Mouse (Mus musculus) G1E-ER4 (cell line): ENCODE data around the gene Mrps6. TPM values are rescaled to one million over a fixed set of nuclear protein-coding genes. Genes with fewer than 3 reads are reported as not detected.

Experiments used
- GATA1 ChIP-seq: IDR thresholded peaks from one replicate; pipeline ENCODE4 v1.8.0; 2012; ENCODE audit warnings: low read length, inconsistent platforms
- polyA plus RNA-seq: library from polyadenylated mRNA; stranded (reverse); fragments of >175 nt; gene quantifications from 2 replicates; pipeline ENCODE4 v1.2.3, GENCODE M21; 2012

The Mrps6 gene
- polyA plus RNA-seq, 1 experiment = 26.1 TPM

DNA sequence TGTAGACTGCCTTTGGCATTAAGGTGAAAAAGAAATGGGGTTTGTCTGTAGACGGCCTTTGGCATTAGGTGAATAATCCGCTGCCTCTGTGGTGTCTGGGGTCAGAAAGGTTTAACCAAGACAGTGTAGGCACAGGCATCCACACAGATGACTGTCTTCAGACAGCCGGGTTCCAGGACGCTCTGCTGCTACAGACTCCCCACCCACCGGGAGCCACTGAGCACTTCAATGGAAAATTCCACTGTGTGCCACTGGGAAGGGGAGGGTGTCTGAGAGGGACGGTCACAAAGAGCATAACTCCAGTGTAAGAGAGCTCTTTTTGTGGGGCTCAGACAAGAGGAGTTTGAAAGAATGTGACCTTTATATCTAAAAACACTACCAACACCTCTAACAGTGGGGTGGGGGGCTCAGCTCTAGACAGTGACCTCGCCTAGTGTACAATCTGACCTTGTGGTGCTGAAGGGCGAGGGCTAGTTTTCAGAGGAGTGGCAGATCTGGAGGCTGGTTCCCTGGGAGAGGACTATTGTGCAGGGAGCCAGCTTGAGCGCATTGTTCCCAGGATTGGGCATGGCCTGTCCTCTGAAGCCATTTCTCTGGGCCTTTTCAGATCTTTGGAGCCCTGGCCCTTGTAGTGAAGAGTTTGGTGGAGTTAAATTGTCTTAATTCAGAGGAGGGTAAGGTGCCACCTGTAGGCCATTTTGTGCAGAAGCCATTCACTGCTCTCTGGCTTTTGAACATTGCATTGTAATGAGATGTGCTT lies 45.7 kb downstream of the Mrps6 start:
- TF ChIP-seq GATA1 = no peak

DNA sequence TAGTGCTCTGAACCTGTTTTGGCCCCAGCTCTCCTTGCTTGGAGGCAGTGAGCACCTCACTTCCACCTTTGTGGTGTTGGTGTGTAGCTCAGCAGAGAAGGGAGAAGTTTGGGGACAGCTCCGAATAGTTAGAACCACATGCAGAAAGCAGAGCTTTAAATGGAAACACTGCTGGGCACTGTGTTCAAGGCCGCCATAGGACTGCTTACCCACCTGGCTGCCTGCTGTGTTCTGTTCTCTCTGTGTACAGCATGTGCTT lies 46.2 kb downstream of the Mrps6 start:
- TF ChIP-seq GATA1 = no peak

DNA sequence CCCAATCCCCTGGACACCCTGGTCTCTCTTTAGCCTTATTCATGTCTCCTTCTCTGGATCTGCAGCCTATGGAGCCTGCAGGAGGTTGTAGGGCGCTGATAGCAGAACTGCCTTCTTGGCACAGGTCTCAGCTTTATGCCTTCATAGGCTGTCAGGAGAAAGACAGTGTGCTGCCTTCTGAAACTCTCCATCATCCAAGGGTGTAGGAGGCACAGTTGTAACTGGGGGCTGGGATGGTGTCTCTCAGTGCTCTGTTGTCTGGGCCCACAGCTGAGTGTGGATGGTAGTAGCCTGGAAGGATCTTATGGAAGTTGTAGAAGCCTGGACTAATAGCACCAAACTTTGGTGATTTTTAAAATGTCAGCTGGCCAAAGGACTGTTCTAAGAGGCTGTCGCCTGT lies 46.9 kb downstream of the Mrps6 start:
- no peak for TF ChIP-seq GATA1

DNA sequence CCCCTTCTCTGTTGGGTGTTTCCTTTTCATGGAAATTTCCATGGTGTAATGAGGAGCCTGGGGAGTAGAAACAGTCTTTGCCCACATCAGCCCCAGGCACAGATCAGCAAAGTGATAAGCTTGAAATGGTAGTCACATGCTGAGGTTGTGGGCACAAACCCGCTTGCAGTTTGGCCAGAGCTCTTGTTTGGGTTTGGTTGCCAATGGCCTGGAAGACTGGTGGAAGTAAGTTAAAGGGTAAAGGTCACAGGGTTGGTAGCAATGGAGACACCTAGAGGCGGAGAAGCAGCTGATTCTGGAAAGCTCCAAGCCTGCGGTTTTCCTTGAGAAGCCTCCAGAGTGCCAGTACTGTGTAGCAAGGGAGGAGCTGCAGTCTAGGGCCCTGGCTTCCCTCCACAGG lies 47.6 kb downstream of the Mrps6 start:
- no peak for TF ChIP-seq GATA1

- TF ChIP-seq GATA1 = no peak
Observed at GRCm38 (mm10) chr16:92107346-92107745, 49.3 kb downstream of the Mrps6 start.

DNA sequence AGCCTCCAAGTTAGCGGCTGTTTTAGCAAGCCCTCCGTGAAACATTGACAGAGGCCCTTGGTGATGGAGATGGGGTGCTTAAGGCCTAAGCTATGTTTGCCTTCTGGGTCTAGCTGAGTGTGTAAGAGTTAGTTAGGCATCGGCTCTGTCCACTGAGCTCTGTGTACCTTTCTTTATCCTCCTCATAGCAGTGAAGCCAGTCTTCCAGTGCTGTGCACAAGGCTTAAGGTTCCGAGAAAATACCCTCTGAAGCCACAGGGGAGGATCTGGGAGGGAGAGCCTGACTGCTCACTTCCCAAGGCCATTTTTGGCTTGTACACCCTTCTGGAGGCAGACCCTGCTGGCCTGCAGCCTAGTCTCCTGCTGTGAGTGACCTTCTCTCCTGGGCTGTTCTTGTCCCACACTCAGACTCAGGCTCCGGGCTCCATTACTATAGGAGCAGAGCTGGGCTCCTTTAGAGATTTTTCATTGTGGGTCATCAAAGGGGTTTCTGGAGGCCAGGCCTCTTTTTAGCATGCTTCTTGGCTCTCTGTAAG lies 56.7 kb downstream of the Mrps6 start:
- TF ChIP-seq GATA1 = no peak

DNA sequence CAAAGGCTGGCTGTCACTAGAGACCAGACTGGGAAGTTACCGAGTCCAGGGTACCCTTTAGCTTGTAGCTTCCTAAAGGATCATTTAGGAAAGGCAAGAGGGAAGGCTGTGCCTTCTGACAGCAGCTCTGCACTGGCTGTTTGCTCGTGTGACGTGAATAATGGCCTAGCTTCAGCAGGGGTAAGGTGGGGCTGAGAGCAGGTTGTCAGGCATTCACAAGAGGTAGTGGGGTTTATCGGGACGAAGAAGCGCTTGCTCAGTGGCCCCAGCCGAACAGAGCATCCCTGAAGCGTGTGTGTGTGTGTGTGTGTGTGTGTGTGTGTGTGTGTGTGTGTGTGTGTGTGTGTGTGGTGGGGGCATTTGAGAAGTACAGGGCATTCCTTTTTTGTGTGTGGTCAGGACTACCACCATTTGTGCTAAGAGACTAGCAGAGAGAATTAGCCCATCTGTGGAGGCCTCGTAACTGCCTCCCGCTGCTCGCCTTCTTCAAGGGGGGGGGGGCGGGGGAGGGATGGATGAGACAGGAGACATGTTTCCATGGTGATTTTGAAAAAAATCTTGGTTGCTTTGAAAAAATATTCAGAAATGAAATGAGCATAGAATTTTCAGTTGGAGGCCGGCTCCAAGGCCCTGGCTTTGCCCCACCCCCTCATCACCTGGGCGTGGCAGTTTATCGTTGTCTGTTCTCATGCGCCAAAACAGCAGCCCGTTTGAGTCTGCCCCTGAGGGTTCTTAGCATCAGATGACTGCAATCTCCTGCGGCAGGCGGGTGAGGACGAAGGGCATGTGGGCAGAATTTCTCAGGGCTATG lies 57.7 kb downstream of the Mrps6 start:
- TF ChIP-seq GATA1 = no peak

GRCm38 (mm10) chr16:92117337-92118209 lies 59.5 kb downstream of the Mrps6 start:
- TF ChIP-seq GATA1 = no peak

- TF ChIP-seq GATA1 = no peak
Observed at GRCm38 (mm10) chr16:92119013-92119515, 61.0 kb downstream of the Mrps6 start.

GRCm38 (mm10) chr16:92120899-92121531 lies 62.9 kb downstream of the Mrps6 start:
- TF ChIP-seq GATA1 = no peak

GRCm38 (mm10) chr16:92127226-92127625 lies 69.2 kb downstream of the Mrps6 start:
- no peak for TF ChIP-seq GATA1

DNA sequence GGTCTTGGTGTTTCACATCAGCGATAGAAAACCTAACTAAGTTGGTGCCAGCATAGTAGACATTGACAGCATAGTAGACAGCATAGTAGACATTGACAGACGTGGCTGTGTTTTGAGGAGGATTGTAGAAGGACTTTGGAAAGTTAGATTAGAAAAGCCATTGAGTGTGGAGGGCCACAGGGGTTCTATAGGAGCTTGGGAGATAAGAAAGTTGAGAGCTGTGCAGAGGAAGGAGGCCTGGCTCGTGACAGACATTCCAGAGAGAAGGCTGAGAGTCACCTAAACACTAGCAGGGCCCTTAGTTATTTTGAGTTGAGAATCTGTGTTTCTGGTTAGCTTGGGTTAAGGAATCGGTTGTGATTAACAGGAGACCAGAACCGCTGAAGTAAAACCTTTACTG lies 69.6 kb downstream of the Mrps6 start:
- no peak for TF ChIP-seq GATA1

DNA sequence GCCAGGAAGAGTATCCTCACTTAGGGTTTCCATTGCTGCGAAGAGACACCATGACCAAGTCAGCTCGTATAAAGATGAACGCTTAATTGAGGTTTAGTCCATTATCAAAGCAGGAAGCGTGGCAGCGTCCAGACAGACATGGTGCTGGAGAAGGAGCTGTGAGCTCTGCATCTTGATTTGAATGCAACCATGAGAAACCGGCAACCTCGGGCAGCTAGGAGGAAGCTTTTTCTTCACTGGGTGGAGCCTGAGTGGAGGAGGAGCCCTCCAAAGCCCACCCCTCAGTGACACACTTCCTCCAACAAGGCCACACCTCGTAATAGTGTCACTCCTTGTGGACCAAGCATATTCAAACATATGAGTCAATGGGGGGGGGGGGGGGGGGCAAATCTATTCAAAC lies 71.8 kb downstream of the Mrps6 start:
- no peak for TF ChIP-seq GATA1

DNA sequence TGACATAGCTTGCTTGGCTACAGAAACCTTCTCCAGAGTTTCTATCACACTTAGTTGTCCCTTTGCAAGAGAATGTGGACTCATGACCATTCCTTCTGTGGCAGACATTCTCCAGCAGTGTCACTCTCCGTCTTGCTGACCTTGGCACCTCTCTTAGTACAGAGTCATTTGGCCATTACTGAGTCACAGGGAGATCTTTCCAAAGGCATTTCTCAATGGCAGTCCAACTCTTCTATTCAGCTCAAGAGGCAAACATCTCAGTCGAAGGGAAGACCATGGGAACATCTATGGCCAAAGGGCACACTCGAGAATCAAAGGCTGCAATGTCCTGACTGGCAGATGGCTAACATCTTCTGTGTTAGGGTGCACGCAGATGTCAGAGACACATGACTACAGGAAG lies 74.4 kb downstream of the Mrps6 start:
- no peak for TF ChIP-seq GATA1

DNA sequence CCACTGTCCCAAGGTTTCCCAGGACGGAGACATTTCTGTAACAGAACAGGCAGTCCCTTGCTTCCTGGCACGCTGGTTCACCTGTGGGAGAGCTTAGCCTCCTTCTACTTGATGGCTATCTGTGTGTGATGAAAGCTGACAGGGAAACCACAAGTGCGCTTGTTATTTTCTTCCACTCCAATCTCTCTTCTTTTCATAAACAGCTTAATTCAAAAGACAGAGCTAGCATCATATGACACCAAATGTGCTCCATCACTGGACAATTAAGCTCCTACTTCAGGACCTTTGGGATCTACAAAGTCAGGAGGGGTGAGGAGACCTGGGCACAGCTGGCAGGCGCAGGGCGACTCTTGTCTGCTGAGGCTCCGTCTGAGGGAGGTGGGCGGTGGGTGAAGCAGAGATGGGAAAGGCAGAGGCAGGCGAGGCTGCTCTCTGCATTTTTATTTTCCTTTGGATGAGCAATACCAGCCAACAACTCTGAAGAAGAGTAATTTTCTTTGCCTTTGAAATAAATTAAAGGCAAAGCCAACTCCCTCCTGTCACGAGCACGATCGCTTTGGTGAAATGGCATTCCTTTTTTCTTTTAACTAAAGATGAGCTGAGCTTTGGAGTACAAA lies 76.2 kb downstream of the Mrps6 start:
- TF ChIP-seq GATA1 = no peak
